Mouse (Mus musculus): ENCODE results near the gene Ech1.

The Ech1 gene

DNA sequence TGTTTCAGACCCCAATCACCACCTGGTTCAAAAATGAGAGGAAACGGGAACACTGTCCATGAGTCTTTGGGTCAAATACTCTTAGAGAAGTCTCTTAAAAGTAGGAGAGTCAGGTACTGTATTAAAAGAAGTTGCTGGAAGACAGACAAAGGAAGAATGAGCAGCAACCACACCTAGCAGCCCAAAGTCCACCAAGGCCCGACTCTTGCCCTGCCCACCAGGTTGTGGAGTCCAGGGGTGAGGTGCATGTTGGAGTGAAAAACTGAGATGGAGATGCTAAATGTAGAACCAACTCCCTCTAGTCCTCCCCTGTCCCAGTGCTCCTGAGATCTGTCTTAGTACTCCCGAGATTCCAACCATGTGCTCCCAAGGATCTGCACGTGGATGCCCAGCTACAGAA lies 25.6 kb downstream of the Ech1 start:
- DNase-seq (ENCODE audit: low spot score in 2 of 2), result no peak

DNA sequence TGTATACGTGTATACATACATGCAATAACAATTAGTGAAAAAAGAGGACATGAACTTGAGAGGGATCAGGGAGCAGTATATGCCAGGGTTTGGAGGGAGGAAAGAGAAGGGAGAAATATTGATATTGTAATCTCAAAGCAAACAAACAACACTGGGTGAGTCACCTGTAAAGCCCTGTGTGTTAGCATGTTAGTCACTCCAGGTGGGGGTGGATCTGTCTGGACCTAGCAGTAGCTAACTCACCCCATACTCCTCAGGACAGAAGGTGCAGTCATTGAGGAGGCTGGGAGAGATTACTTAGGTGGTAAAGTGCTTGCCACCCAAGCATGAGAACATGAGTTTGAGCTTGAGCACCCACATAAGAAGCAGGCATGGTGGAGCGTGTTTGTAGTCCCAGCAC lies 34.9 kb downstream of the Ech1 start:
- DNase-seq (ENCODE audit: low spot score in 2 of 2), result no peak

GRCm38 (mm10) chr7:28860898-28861297 lies 35.9 kb downstream of the Ech1 start:
- no peak for DNase-seq (ENCODE audit: low spot score in 2 of 2)

DNA sequence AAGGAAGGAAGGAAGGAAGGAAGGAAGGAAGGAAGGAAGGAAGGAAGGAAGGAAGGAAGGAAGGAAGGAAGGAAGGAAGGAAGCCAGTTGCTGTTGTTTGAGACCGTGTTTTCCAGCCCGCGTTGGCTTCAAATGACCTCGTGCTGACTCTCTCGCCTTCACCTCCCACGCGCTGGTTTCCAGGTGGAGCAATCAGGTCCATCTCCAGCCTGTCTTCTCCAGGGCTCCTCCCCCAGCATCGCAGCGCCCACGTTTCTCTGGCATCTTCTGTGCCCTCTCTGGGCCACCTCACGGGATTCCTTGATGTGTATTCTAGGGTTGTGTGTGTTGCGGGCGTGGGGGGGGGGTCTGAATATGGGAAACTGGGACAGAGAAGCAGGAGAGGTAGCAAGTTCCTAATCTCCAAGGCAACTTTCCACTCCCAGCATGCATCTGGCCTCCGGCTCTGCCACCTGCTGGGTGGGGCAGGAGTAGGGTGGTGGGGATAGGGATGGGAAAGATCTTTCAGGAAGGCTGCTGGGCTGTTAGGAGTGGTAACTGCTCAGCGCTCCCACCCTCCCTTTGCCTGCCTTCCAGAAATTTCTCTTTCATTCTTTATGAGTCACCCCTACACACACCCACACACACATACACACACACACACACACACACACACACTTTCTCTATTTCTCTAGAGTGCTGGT lies 37.9 kb downstream of the Ech1 start:
- DNase-seq (ENCODE audit: low spot score in 2 of 2), result no peak

DNA sequence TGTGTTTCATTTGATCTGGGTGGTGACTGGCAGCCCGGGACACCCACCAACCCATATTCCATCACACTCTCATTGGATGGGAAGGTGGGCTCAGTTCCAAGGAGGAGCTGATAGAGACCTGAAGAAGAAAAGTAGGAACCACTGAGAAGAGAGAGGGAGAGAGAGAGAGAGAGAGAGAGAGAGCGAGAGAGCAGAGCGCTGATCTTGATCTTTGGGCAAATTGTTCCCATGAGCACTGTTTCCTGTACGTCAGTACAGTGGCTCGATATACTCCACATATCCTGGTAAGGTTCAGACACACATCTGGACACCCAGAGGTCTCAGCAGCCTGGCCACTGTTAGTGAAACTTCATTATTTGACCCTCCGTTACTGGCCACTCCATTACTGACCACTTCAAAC lies 38.5 kb downstream of the Ech1 start, which contains the start of gene Lgals7:
TSS of gene Lgals7 (plus strand) at position 314 of the 400 bp plus-strand sequence.
- DNase-seq (ENCODE audit: low spot score in 2 of 2), result no peak

- DNase-seq (ENCODE audit: low spot score in 2 of 2), result no peak
Observed at GRCm38 (mm10) chr7:28864288-28864750, 39.3 kb downstream of the Ech1 start.

GRCm38 (mm10) chr7:28865481-28866300 lies 40.7 kb downstream of the Ech1 start:
- DNase-seq (ENCODE audit: low spot score in 2 of 2), result peak; percentile 87 to 91

DNA sequence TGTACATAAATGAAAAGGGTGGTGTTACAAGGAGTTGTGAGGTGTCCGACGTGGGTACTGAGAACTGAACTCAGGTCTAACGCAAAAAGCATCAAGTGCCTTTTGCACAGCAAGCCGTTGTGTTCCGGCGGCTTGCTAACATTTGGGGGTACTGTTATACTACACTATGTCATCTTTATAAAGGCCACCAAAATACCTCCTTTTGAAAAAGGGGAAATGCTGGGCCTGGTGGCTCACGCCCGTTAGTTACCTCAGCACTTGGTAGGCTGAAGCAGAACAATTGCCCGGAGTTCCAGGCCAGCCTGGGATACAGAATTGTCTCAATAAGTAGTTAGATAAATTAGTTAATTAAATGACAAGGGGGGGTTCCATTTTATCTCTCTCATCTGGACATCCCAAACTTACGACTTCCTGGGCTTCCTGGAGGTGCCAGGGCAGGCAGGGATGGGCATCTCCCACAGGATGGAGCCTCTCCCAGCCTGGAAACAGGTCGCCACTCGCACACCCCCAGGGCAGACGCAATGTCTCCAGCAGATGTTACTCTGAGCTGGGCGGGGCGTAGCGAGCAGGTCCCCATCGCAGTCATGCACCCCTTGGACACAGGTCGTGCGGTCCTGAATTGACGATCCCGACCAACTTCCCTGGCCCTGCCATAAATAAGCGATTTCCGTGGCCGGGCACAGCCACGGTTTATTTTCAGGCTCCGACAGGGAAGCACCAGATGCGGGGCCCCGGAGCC lies 41.9 kb downstream of the Ech1 start:
- DNase-seq (ENCODE audit: low spot score in 2 of 2), result no peak

GRCm38 (mm10) chr7:28867508-28868340 lies 42.7 kb downstream of the Ech1 start:
- peak; percentile 76 to 91 for DNase-seq (ENCODE audit: low spot score in 2 of 2)

DNA sequence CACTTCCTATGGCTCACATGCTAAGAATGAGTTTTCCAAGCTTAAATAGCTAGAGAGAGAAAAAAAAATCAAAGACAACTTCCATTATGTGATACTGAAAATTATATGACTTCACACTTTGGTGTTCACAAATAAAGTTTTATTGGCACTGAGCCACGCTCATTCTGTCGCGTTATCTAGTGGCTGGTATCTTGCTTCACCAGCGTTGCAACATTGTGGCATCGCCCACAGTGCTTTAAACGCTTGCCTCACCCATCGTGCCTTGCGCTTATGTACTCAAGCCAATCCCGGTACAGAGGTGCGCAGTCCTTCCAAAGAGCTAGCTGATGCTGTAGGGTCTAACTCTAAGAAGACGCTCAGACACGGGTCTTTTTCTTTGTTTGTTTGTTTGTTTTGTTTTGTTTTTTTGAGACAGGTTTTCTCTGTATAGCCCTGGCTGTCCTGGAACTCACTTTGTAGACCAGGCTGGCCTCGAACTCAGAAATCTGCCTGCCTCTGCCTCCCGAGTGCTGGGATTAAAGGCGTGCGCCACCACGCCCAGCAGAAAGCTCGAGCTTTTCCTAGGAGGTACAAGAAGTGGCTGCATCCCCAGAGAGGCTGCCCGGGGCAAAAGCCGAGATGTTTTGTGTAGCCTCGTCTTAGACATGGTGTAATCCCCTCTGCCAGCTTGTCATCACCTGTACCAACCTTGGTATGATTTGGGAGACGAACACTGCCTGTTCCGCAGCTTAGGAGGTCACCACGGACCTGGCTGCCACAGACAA lies 46.1 kb downstream of the Ech1 start:
- no peak for DNase-seq (ENCODE audit: low spot score in 2 of 2)

DNA sequence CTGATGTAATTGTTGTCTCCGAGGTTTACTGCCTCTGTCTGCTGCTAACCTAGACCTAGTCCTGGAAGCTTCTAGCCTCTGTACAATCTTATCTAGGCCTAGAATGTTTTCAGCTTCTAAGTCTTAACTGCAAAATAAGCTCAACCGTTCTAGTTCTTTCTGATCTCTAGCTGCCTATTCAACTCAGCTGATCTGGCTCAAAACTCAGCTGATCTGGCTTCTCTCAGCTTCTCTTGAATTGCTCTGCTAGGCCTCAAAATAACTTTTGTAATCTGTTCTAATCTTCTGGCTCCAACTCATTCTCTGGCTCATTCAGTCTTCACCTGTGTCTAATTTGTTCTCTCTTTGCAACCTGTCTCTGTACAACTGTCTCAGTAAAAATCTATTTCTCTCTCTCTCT lies 49.5 kb downstream of the Ech1 start:
- no peak for DNase-seq (ENCODE audit: low spot score in 2 of 2)

- no peak for DNase-seq (ENCODE audit: low spot score in 2 of 2)
Observed at GRCm38 (mm10) chr7:28876099-28876498, 51.1 kb downstream of the Ech1 start.

DNA sequence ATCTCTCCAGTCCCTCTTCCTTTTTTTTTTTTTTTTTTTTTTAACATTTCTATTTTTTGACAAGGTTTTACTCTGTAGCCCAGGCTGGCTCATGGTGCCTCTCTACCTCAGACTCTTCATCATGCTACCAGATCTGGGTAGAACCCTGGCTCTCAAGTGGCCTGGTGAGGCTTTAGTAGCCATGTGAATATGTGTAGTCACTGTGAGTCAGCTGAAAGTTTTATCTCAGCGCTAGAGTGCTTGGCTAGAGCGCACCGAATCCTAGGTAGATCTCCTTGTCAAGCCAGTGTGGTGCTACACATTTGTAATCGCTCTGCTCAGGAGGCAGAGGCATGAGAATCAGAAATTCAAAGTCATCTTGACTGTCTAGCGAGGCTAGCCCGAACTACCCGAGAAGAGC lies 52.1 kb downstream of the Ech1 start:
- no peak for DNase-seq (ENCODE audit: low spot score in 2 of 2)

DNA sequence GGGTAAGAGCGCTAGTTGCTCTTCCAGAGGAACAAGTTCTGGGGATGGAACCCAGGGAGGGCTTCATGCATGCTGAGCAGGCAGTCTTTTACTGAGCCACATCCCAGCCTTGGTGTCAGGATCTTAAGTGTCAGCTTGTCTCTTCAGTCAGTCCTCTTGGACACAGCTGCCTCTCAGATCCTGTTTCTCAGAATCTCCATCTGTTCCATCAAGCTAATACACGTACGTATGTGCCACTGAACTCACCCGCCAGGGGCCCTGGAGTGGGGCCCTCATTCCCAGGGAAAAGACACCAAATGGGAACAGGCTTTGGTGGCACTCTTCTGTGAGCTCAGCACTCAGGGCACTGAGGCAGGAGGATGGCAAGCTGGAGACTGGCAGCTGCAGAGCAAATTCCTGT lies 52.8 kb downstream of the Ech1 start:
- DNase-seq (ENCODE audit: low spot score in 2 of 2), result no peak

GRCm38 (mm10) chr7:28879606-28880005 lies 54.6 kb downstream of the Ech1 start:
- DNase-seq (ENCODE audit: low spot score in 2 of 2), result no peak

DNA sequence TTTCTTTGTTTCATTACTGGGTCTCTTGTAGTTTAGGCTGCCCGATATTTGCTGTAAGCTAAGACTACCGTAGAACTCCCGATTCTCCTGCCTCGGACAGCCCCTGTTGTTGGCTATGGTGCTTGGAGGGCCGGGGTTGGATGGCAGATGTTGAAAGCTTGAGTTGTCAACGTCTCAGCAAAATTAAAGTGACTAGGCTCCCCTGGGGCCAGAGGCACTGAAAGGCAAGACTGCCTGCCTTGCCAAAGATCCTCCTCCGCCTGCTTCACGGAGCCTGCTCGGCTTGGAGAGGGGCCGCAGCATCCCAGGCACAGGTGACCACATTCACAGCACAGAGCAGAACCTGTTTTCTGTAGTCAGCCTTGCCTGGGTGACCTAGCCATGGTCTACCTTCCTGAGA lies 55.5 kb downstream of the Ech1 start:
- no peak for DNase-seq (ENCODE audit: low spot score in 2 of 2)

GRCm38 (mm10) chr7:28881199-28881598 lies 56.2 kb downstream of the Ech1 start, which contains the start of gene Capn12:
Capn12 (plus strand) TSS chr7:28881422.
- DNase-seq (ENCODE audit: low spot score in 2 of 2), result no peak

Measured in spleen, postnatal 4 days (tissue).